Mouse (Mus musculus): ENCODE data around the gene Ly6g5b.

DNA sequence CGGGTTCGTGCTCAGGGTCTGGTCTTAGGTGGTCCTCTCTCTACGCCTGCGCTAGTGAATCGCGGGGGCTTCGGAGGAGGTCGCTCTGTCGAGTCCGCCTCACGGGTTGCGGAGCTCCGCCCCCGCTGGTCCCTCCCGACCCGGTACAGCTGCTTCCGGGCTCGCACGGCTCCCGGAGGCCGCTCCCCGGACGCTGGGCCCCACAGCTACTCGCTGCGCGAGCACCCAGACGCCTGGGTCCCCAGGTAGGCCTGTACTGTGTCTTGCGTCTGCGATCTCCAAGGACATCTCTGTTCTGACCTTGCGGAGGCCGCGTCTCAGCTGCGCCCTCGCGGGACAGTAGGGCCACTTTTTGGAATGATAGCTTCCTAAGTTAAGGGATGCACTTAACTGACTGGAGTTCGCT, 11.0 kb upstream of the Ly6g5b start, which contains the start of gene D17H6S53E:
- 0 out of 2 replicates have a peak, but pooled peaks have one; percentile 2 for TF ChIP-seq CTCF (IDR thresholded peaks at IDR 0.05; ENCODE audit: low read depth)
- no peak for TF ChIP-seq EP300 (optimal IDR thresholded peaks at IDR 0.05)

All from stomach, postnatal 0 days (tissue).